Mouse (Mus musculus): ENCODE results near the gene Gapdhs. TPM values are rescaled to one million over a fixed set of nuclear protein-coding genes. Genes with fewer than 3 reads are reported as not detected.

The Gapdhs gene
- polyA plus RNA-seq, 1 experiment = 0.05 TPM

DNA sequence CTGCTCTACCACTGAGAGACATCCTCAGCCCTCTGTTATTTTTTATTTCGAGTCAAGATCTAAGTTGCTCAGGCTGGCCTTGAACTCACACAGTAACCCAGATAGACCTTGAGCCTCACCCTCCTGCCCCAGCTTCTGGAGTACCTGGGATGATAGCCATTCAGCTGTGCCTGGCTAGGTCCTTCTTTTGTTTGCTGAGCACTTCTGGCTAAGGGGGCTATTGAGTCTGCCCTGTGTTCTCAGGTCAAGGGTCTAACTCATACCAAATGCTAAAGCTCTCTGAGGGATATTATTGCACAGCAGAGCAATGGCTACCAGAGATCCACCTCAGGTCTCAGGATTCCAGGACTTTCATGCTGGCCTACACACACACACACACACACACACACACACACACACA, 41.7 kb upstream of the Gapdhs start:
- Histone ChIP-seq H3ac (ENCODE audit: control insufficient read depth, insufficient read length) (no peak overlapping the region), H3K79me2 (ENCODE audit: control insufficient read depth, insufficient read depth) (no peaks in the 10 kb centered on the region), H3K27me3 (ENCODE audit: control insufficient read depth, insufficient read depth, insufficient read length) (no peaks in the 10 kb centered on the region), H3K4me2 (ENCODE audit: low read depth) (no peak overlapping the region), H3K36me3 (ENCODE audit: control insufficient read depth, insufficient read depth) (no peaks in the 10 kb centered on the region), H3K4me3 (no peak overlapping the region)
- TF ChIP-seq TCF12 (IDR thresholded peaks at IDR 0.05; ENCODE audit: insufficient read depth, poor library complexity, severe bottlenecking) (no peak), SRF (IDR thresholded peaks at IDR 0.05; ENCODE audit: control insufficient read depth, insufficient read length, low read depth) (no peak)

DNA sequence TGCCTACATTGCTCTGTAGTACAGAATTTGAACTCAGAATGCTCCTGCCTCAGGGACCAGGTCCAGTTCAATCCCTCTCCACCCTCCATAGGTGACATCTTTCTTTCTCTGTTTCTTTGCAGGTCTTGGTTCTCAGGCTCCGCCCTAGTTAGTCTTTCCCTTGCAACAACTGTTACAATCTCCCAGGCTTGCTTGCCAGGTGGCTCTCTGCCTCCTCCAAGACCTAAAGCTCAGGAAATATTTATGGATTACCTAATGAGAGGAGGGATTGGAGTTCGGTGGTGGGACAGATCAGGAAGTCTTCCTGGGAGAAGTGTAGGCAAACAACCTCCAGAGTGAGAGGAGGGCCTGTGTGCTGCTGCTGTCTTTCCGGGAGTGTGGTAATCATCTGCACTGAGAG, 39.2 kb upstream of the Gapdhs start:
- H3K27me3 ChIP-seq (ENCODE audit: control insufficient read depth, insufficient read depth, insufficient read length) = peaks cover 6% of the 10 kb centered on the region
- H3K36me3 ChIP-seq (ENCODE audit: control insufficient read depth, insufficient read depth) = no peaks in the 10 kb centered on the region
- H3K4me2 ChIP-seq (ENCODE audit: low read depth) = no peak overlapping the region
- TF ChIP-seq TCF12 (IDR thresholded peaks at IDR 0.05; ENCODE audit: insufficient read depth, poor library complexity, severe bottlenecking) = no peak
- TF ChIP-seq POLR2A (IDR thresholded peaks at IDR 0.05; ENCODE audit: insufficient read length, low read depth) = no peak
- no peak for TF ChIP-seq MYOD1 (IDR thresholded peaks at IDR 0.05; ENCODE audit: control insufficient read depth in 1 of 3, insufficient read length in 2 of 3, low read depth in 2 of 3)
- TF ChIP-seq POLR2AphosphoS2 (IDR thresholded peaks at IDR 0.05; ENCODE audit: insufficient read length, low read depth) = no peak
- TF ChIP-seq SRF (IDR thresholded peaks at IDR 0.05; ENCODE audit: control insufficient read depth, insufficient read length, low read depth) = no peak
- no peak for TF ChIP-seq REST (IDR thresholded peaks at IDR 0.05; ENCODE audit: insufficient read depth, insufficient read length)
- no peak for TF ChIP-seq USF1 (IDR thresholded peaks at IDR 0.05; ENCODE audit: low read depth)
- H3K79me2 ChIP-seq (ENCODE audit: control insufficient read depth, insufficient read depth) = no peaks in the 10 kb centered on the region
- H3K4me3 ChIP-seq = no peak overlapping the region
- H3ac ChIP-seq (ENCODE audit: control insufficient read depth, insufficient read length) = no peak overlapping the region

DNA sequence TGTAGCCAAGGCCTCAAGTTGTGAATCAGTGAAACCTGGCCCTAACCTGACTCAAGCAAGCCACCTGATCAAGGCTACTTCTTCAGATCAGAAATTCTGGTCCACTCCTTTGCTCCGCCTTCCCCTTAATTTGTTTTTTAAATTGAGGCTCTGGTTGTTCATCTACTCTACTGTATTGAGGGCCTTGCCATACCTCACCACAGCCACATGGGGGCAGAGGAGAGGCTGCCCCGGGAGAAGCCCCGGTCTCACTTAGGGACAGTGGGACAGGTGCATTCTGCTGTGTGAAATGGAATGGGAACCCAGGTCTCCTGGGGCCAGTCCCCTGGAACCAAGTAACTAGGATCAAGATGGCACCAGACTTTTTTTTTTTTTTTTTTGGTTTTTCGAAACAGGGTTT, 38.3 kb upstream of the Gapdhs start:
- no peak for TF ChIP-seq POLR2A (IDR thresholded peaks at IDR 0.05; ENCODE audit: insufficient read length, low read depth)
- TF ChIP-seq MYOG (IDR thresholded peaks at IDR 0.05; ENCODE audit: control insufficient read depth in 1 of 3, insufficient read depth in 1 of 3, insufficient read length in 2 of 3, low read depth in 2 of 3) = no peak
- H3ac ChIP-seq (ENCODE audit: control insufficient read depth, insufficient read length) = no peak overlapping the region
- H3K4me3 ChIP-seq = no peak overlapping the region

DNA sequence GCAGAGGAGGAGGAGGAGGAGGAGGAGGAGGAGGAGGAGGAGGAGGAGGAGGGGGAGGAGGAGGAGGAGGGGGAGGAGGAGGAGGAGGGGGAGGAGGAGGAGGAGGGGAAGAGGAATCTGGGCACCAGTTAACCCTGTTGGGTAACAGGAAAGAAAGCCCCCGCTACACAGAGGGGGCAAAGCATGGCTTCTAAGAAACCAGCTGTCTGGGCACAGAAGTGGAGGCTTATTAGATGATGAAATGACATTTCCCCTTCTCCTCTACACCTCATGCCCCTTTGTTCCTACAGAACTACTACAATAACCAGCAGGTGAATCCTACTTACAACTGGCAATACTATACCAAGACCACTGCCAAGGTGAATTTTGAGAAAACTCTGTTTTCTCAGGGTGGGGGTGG, 34.4 kb upstream of the Gapdhs start:
- Histone ChIP-seq H3K79me2 (ENCODE audit: control insufficient read depth, insufficient read depth) (no peaks in the 10 kb centered on the region), H3ac (ENCODE audit: control insufficient read depth, insufficient read length) (no peak overlapping the region), H3K27me3 (ENCODE audit: control insufficient read depth, insufficient read depth, insufficient read length) (peaks cover 6% of the 10 kb centered on the region), H3K36me3 (ENCODE audit: control insufficient read depth, insufficient read depth) (no peaks in the 10 kb centered on the region), H3K4me2 (ENCODE audit: low read depth) (no peak overlapping the region), H3K4me3 (no peak overlapping the region)
- TF ChIP-seq REST (IDR thresholded peaks at IDR 0.05; ENCODE audit: insufficient read depth, insufficient read length) (no peak), POLR2A (IDR thresholded peaks at IDR 0.05; ENCODE audit: insufficient read length, low read depth) (no peak), POLR2AphosphoS2 (IDR thresholded peaks at IDR 0.05; ENCODE audit: insufficient read length, low read depth) (no peak), MAX (IDR thresholded peaks at IDR 0.05; ENCODE audit: low read depth) (no peak), TCF3 (IDR thresholded peaks at IDR 0.05; ENCODE audit: insufficient read length, low read depth) (no peak), CEBPB (IDR thresholded peaks at IDR 0.05; ENCODE audit: insufficient read depth, poor library complexity, severe bottlenecking) (no peak), E2F4 (IDR thresholded peaks at IDR 0.05; ENCODE audit: insufficient read depth) (no peak), TCF12 (IDR thresholded peaks at IDR 0.05; ENCODE audit: insufficient read depth, poor library complexity, severe bottlenecking) (no peak), MYOD1 (IDR thresholded peaks at IDR 0.05; ENCODE audit: control insufficient read depth in 1 of 3, insufficient read length in 2 of 3, low read depth in 2 of 3) (no peak)

More for the DNA sequence above, 38.3 kb upstream of the Gapdhs start:
- H3K4me2 ChIP-seq (ENCODE audit: low read depth) = no peak overlapping the region
- peaks cover 6% of the 10 kb centered on the region for H3K27me3 ChIP-seq (ENCODE audit: control insufficient read depth, insufficient read depth, insufficient read length)
- H3K79me2 ChIP-seq (ENCODE audit: control insufficient read depth, insufficient read depth) = no peaks in the 10 kb centered on the region
- H3K36me3 ChIP-seq (ENCODE audit: control insufficient read depth, insufficient read depth) = no peaks in the 10 kb centered on the region

DNA sequence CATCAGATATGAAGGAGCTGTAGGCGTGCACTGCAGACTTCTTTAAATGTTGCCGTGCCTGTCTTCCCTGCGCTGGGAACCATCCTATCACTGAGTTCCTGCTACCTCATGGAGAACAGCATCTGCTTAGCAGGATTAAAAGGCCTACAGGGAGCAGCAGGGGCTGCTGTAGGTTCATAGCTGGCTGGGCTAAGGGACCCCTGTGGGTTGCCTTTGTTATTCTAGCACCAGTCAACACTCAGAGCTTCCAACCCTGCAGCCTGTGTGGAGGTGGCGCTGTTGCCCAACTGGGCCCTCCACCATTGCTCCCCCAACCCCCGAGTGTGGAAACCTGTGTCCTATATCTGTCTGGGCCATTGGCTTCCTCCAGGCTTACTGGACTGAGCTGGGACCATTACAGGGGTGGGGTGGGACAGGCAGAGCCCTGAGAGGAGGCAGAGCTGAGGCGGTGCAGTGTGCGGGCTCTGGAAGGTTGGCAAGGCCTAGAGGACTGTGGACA, 33.6 kb upstream of the Gapdhs start:
- Histone ChIP-seq H3K4me2 (ENCODE audit: low read depth) (no peak overlapping the region), H3ac (ENCODE audit: control insufficient read depth, insufficient read length) (no peak overlapping the region), H3K27me3 (ENCODE audit: control insufficient read depth, insufficient read depth, insufficient read length) (peaks cover 6% of the 10 kb centered on the region), H3K79me2 (ENCODE audit: control insufficient read depth, insufficient read depth) (no peaks in the 10 kb centered on the region), H3K36me3 (ENCODE audit: control insufficient read depth, insufficient read depth) (no peaks in the 10 kb centered on the region), H3K4me3 (no peak overlapping the region)
- no peak for TF ChIP-seq MYOD1 (IDR thresholded peaks at IDR 0.05; ENCODE audit: control insufficient read depth in 1 of 3, insufficient read length in 2 of 3, low read depth in 2 of 3)
- no peak for TF ChIP-seq MAX (IDR thresholded peaks at IDR 0.05; ENCODE audit: low read depth)
- TF ChIP-seq SRF (IDR thresholded peaks at IDR 0.05; ENCODE audit: control insufficient read depth, insufficient read length, low read depth) = no peak
- TF ChIP-seq TCF12 (IDR thresholded peaks at IDR 0.05; ENCODE audit: insufficient read depth, poor library complexity, severe bottlenecking) = no peak
- no peak for TF ChIP-seq MYOG (IDR thresholded peaks at IDR 0.05; ENCODE audit: control insufficient read depth in 1 of 3, insufficient read depth in 1 of 3, insufficient read length in 2 of 3, low read depth in 2 of 3)
- TF ChIP-seq E2F4 (IDR thresholded peaks at IDR 0.05; ENCODE audit: insufficient read depth) = no peak
- no peak for TF ChIP-seq CEBPB (IDR thresholded peaks at IDR 0.05; ENCODE audit: insufficient read depth, poor library complexity, severe bottlenecking)
- TF ChIP-seq REST (IDR thresholded peaks at IDR 0.05; ENCODE audit: insufficient read depth, insufficient read length) = no peak
- TF ChIP-seq USF1 (IDR thresholded peaks at IDR 0.05; ENCODE audit: low read depth) = no peak
- no peak for TF ChIP-seq TCF3 (IDR thresholded peaks at IDR 0.05; ENCODE audit: insufficient read length, low read depth)
- no peak for TF ChIP-seq POLR2A (IDR thresholded peaks at IDR 0.05; ENCODE audit: insufficient read length, low read depth)
- no peak for TF ChIP-seq POLR2AphosphoS2 (IDR thresholded peaks at IDR 0.05; ENCODE audit: insufficient read length, low read depth)
